Mouse (Mus musculus) liver (tissue): ENCODE data around the gene Grm1.

Experiments
- DNase-seq: peaks from one replicate; pipeline ENCODE4 v3.0.0-alpha.2; 2020; ENCODE audit warnings: mixed read lengths

Gene Grm1

DNA sequence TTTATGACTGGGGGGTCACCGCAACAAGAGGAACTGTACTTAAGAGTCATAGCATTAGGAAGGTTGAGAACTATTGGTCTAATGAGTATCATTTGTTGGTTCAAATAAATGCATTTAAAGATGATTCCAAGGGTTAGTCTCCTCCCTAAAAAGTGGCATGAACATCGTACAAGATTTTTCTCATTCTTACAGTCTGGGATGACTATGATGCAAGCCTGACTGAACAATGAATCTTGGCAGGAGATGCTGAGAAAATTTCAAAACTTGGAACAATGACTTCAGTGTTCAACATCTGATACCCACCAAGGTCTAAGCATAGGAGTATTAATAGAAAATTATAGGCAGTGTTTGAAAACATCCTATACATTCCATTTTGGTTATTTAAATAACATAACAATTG lies 264.1 kb downstream of the Grm1 start:
- no peak for DNase-seq

DNA sequence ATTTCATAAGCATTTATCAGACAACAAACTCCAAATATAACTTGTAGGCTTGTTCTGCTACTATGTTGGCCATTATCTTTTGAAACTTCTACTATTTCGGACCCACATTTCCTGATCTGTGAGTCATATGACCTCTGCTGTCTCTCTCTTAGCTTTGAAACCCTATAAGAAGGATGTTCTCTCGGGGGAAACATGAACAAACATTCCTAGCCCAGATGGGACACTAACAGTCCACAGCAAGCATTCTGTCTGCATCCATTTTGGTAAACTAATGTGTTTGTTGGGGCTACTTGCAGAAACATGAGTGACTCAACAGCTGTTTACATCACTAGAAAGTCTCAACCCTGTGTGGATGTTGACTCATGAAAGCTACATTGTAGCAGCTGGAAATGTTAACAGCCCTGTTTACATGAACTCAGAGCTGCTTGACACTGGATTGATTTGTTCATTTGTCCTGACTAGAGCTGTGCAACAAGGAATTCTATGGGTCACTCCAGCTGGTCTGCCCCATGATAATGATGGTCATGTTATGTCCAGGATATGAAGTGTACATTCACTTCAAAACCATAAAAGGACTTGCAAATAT lies 267.4 kb downstream of the Grm1 start:
- DNase-seq = no peak

- DNase-seq = peak; percentile 3
Measured at GRCm38 (mm10) chr10:10812750-10813711, 269.1 kb downstream of the Grm1 start.

GRCm38 (mm10) chr10:10809777-10810176 lies 272.4 kb downstream of the Grm1 start:
- no peak for DNase-seq

DNA sequence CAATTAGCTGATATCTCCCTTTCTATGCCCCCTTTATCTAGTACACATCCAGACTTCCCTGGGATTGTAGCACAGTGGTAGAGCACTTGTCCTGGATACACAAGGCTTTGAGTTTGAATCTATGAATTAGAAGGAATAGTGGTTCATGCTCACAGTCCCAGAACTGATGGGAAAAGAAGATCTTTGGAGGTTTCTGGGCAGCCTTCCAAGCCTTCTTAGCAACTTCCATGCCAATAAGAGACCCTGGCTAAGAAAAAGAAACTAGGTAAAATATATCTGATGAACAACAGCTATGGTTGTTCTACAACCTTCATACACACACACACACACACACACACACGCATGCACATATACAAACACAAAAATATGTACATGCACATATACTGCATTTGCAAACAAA lies 286.8 kb downstream of the Grm1 start:
- DNase-seq = no peak

- no peak for DNase-seq
Measured at GRCm38 (mm10) chr10:10790458-10790857, 291.7 kb downstream of the Grm1 start.

DNA sequence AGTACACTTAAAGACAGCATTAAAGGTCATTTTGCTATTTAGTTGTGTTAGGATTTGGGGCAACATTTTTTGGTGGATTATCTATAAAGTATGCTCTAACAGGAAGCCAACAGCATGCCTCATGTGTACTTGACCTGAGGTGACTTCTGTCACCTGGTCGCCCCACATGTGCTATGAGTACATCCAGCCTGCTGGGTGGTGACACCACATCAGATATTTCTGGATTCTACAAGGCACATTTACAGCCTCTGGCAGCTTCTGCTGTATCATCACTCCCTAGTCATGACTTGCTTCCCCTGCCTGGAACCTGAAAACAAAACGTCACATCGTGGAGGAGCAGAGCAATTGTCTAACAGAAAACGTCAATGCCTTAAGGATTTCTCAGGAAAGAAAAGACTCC lies 292.2 kb downstream of the Grm1 start:
- no peak for DNase-seq

DNA sequence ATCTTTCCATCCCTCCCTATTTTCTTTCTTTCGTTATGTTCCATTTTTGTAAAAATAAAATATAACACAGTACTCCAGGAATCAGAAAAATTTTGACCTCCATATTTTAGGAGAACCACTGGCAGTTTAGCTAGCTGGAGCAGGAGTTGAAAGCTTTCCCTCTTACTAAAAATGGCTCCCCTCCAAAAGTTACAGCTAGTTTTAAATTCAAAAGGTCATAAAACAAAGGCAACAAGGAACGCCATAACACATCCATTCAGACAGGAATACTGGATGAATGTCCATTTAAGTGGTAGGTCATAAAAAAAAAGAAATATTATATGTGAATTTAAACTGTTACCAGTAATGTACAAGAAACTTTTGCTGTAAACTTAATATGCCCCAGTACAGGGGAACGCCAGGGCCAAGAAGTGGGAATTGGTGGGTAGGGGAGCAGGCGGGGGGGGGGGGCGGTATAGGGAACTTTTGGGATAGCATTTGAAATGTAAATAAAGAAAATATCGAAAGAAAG lies 294.2 kb downstream of the Grm1 start:
- DNase-seq = no peak

DNA sequence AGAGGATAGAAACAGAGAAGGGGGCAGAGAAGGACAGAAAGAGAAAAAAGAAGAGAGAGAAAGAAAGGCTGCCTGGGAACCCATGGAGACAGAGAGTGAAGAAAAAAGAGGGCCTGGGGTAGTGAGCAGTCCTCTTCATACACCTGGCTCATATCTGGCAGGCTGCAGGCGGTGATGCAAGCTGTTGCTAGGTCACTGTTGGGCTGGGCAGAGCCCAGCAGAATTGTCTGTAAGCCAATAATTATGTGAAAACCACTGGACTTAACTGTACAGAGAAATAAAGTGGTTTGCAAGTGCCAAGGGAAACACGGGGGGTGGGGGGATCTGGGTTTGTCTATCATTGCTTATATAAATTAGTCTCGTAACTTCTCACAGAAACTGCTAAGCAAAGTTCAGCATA lies 297.0 kb downstream of the Grm1 start:
- DNase-seq = peak; percentile 2

GRCm38 (mm10) chr10:10774827-10775226 lies 307.3 kb downstream of the Grm1 start:
- no peak for DNase-seq

DNA sequence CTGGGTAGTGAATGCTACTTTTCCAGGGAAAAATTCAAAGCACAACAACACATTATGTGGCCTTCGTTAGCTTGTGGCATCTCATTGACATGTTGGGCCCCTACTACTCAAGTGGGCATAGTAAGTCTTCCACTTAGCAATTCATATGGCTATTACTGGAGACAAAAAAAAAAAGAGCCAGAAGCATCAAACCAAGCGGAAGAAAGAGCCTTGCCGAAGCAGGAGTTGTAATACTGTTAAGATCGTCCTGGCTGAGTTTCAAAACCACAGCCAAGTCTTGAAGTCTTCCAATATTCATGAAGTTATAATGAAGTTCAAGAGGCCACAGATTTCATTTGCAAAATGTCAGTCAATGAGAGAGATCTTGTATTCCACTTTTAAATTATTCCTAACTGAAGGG lies 319.1 kb downstream of the Grm1 start:
- DNase-seq = no peak

GRCm38 (mm10) chr10:10761274-10761673 lies 320.9 kb downstream of the Grm1 start:
- DNase-seq = no peak

DNA sequence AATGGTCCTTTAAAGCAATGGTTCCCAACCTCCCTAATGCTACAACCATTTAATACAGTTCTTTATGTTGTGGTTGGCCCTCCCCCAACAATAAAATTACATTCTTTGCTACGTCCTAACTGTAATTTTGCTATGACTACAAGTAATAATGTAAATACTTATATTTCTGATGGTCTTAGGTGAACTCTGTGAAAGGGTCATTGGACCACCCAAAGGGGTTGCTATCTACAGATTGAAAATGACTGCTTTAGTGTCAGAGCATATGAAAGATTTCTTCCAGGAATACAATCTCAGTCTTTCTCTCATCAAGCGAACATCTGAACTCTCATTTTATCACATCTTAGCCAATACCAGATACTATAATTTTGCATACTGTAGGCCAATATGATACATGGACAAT lies 321.4 kb downstream of the Grm1 start:
- DNase-seq = no peak

DNA sequence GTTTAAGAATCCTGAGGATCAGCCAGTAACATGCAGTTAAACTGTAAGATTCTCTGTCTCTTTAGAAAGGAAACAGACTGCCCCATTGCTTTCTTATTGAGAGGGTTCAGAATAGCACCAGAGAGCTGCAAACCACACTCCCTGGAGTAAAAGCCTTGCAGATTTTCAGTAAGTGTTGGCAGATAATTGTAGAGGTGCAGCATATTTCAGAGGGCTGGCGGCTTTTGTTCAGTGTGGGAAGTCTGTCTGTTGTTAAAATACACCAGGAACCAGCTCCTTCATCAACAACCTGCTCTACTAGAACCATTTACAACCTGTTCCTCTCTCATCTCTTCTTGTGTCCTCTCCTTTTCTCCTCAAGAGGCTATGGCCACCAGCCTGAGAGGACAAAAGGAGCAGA lies 331.1 kb downstream of the Grm1 start:
- DNase-seq = no peak

GRCm38 (mm10) chr10:10744097-10744496 lies 338.1 kb downstream of the Grm1 start:
- no peak for DNase-seq

GRCm38 (mm10) chr10:10742172-10742571 lies 340.0 kb downstream of the Grm1 start:
- no peak for DNase-seq

DNA sequence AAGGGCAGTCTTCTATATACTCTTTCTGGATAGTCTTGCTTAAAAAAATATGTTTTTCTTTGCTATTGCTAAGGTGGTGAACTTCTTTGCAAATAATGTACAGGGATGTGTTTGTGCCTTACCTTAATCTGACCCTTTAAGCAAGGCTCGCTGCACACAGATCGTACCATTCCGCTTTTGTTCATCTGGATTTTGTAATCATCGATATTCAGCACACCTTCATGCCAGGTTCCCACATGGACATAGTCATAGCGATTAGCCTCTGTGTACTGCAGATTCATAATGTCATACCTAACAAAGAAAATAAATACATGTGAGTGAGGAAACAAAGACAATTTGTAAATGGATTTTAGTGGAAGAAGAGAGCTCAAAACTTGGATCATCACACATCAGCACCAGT lies 340.8 kb downstream of the Grm1 start:
- DNase-seq = no peak

DNA sequence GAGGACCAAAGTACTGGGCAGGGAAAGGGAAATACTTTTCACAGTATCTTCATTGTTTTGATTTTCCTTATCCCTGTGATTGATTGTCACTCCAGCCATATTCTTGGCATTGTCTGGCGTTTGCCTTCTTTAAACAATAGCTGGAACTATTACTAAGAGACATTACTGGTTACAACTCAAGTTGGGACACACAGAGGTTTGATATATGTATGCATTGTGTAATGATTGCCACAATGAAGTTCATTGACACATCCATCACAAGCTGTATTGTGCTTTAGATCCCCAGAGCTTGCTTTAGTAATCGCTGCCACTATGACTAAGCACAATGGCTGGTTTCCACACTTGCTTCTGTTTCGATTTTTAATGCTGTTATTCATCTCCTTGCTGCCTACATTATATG lies 341.4 kb downstream of the Grm1 start:
- no peak for DNase-seq

DNA sequence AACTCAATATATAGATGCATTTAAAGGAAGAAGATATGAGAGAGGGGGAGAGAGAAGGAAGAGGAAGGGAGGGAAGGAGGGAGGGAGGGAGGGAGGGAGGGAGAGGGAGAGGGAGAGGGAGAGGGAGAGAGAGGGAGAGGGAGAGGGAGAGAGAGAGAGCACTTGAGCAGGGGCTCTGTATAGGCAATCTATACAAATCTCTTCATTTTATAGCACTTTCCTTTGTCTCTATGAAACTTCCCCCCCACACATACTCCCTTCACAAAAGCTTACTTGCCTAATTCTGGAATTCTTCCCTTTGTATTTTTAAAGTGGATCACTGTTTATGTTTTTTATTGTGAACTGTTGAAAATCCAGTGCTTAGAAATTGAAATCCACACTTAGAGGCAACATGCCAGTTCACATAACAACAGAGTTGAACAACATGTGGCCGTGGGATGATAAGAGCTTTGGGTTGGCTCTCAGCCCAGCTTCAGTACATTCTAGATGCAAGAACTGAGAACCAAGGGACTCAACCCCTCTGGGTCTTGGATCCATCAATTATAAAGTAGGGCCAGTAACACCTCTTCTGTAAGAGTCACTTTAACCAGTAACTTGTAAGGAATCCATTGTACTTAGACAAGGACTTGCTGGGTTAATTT lies 345.0 kb downstream of the Grm1 start:
- no peak for DNase-seq

DNA sequence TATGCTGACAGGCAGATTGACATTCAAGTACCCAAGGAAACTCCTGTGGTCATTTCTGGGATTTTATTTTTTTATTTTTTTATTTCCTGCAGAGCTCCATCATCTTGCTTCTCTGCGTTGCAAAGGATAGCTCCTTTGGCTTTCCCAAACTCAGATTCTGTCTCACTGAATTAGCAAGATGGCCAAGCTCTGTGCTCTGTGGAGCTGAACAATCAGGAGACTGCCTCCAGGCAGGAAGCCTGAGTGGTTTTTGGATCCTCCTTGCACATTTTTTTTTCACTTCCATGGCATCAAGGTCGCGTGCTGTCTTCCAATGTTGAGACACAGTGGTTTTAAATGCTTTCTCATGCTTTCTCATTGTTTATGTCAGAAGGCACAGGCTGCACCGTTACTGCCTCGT lies 347.6 kb downstream of the Grm1 start:
- DNase-seq = no peak

DNA sequence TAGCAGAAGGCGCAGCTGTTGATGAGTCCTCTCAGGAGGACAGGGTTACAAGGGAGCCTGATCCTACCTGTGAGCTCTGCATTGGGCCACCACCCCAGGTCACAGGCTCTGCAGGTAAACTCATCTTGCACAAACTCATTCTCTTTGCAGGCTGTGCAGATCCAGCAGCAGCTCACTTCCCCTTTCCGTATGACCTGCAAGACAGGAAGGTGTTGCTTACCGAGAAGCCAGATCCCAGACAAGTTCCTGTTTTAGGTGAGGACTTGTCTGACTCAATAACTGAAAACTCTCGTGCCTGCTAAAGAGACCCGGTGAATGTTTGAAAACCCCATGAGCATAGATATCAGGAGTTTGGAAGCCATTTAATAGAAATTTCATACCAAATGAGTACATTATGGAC lies 349.1 kb downstream of the Grm1 start:
- DNase-seq = peak; percentile 6

GRCm38 (mm10) chr10:10726501-10726900 lies 355.7 kb downstream of the Grm1 start:
- no peak for DNase-seq

- DNase-seq = no peak
Measured at GRCm38 (mm10) chr10:10710837-10711236, 371.3 kb downstream of the Grm1 start.

GRCm38 (mm10) chr10:10710359-10710758 lies 371.8 kb downstream of the Grm1 start:
- DNase-seq = no peak
